Mouse (Mus musculus): ENCODE measurements around the gene Gm20854. TPM values are rescaled to one million over a fixed set of nuclear protein-coding genes. Genes with fewer than 3 reads are reported as not detected.
"Not testable (repeated sequence)": the region's sequence is repeated elsewhere in the genome, so short reads cannot be mapped to it uniquely, and the experiment has no call there.

Gene Gm20854
- polyA plus RNA-seq (2014; fragmentation: Nextera tagmentation; extraction: Ambion mirVana) = not detected in 2 replicates

DNA sequence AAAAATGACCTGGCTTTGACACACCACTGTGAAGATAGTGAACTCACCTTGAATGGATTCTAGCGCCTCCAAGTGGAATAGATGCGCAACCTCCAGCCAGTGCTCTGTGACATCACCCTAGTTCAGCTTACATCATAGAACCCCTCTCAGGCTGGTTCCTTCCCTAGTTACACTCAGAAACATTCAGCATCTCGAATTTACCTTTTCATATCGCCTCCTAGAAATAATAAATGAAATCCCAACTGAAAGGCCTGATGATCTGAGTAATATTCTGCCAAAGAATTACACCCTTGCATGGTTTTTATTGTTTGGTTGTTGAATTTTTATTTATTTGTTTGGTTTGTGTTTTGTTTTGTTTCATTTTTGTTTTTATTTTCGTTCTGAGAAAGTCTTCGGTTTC is at the start of gene Gm20854:
Gm20854 (minus strand) TSS at position 101 of the 400 bp plus-strand sequence.
- not testable (repeated sequence) for H3K4me2 ChIP-seq (ENCODE audit: low read depth, low read length); H3K4me3 ChIP-seq (ENCODE audit: low read depth, low read length); H3K9me3 ChIP-seq (ENCODE audit: control insufficient read depth, low read length); H3K36me3 ChIP-seq (ENCODE audit: control insufficient read depth, insufficient read depth, low read length); DNase-seq (ENCODE audit: low spot score); ATAC-seq (ENCODE audit: low read depth); H3K27me3 ChIP-seq (replicated peaks; ENCODE audit: control insufficient read depth, insufficient read depth, low read length); H3K9ac ChIP-seq (ENCODE audit: low read depth, low read length); H3K4me1 ChIP-seq (ENCODE audit: control insufficient read depth, insufficient read depth, low read length); H3K27ac ChIP-seq (replicated peaks; ENCODE audit: low read depth, low read length)
- WGBS = no CpG with 5 or more reads among the region's 6 CpGs
